ENCODE assay signal across 11 mouse cellular contexts in the genomic region with DNA sequence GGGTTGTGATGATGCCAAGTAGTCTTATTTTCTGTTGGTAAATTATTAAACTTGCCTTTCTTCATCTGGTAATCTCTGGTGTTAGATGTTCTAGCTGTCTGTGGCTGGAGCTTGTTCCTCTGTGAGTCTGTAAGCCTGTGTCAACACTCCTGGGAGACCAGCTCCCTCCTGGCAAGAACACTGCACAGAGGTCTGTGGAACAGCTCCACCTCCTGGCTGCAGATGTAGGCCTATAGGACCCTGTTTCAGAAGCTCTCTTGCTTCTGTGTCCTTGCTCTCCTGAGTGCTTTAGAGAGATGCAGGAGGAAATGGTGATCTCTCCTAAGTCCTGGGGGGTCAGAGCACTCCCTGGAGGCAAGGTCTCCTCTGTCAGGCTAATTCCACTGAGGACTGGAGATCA.
DNase-seq lines count a peak whose midpoint lies in the region; ATAC-seq lines count a peak whose summit lies in the region.
"Had no signal": no experiment of that assay in that cellular context is flagged by ENCODE, and none has a peak within 500 bp of the region (broad histone marks: within the 10 kb centered on the region; RNA-seq: fewer than 3 reads in every experiment).

No protein-coding gene starts in this region.

- no peak overlapping the region for H3K4me2 ChIP-seq in embryonic facial prominence, embryonic 14.5 days (ENCODE audit: low read depth, low read length)
- H3K4me2 ChIP-seq: limb, embryonic 12.5 days had no signal

- H3K36me3 ChIP-seq in embryonic facial prominence, embryonic 14.5 days (ENCODE audit: control insufficient read depth, insufficient read depth, low read length), result no peaks in the 10 kb centered on the region
- H3K36me3 ChIP-seq: limb, embryonic 12.5 days had no signal

- H3K9me3 ChIP-seq in embryonic facial prominence, embryonic 14.5 days (ENCODE audit: control insufficient read depth, low read length), result no peaks in the 10 kb centered on the region
- H3K9me3 ChIP-seq: limb, embryonic 12.5 days; megakaryocyte, embryonic 14.5 days had no signal

- no peak overlapping the region for H3K4me3 ChIP-seq in embryonic facial prominence, embryonic 14.5 days (ENCODE audit: low read depth, low read length)
- H3K4me3 ChIP-seq: erythroblast, embryonic 14.5 days; heart, adult 2 months; limb, embryonic 12.5 days; megakaryocyte, embryonic 14.5 days had no signal

- DNase-seq in kidney, postnatal 10 days, result peak; percentile 18
- DNase-seq in kidney, adult 11 months, result no peak
- DNase-seq in A20 (ENCODE audit: low read depth, low spot score) (peak; percentile 49), ES-CJ7 (ENCODE audit: low read depth, low spot score) (peak; percentile 55)
- peak; percentile 22 for DNase-seq in embryonic facial prominence, embryonic 14.5 days (ENCODE audit: low spot score)
- DNase-seq in spleen, postnatal 10 days (ENCODE audit: low spot score in 2 of 2), result no peak
- no peak for DNase-seq in T-cell, adult 2 months (ENCODE audit: low spot score)
- DNase-seq: heart, adult 2 months had no signal

- no peaks in the 10 kb centered on the region for H3K27me3 ChIP-seq in embryonic facial prominence, embryonic 14.5 days (replicated peaks; ENCODE audit: control insufficient read depth, insufficient read depth, low read length)
- H3K27me3 ChIP-seq: limb, embryonic 12.5 days; megakaryocyte, embryonic 14.5 days had no signal

- H3K4me1 ChIP-seq in embryonic facial prominence, embryonic 14.5 days (ENCODE audit: control insufficient read depth, insufficient read depth, low read length), result no peaks in the 10 kb centered on the region
- H3K4me1 ChIP-seq: limb, embryonic 12.5 days; megakaryocyte, embryonic 14.5 days had no signal

- no peak for ATAC-seq in embryonic facial prominence, embryonic 14.5 days (ENCODE audit: low read depth)

- no peak overlapping the region for H3K27ac ChIP-seq in embryonic facial prominence, embryonic 14.5 days (replicated peaks; ENCODE audit: low read depth, low read length)
- H3K27ac ChIP-seq: heart, adult 2 months; limb, embryonic 12.5 days had no signal

- no peak overlapping the region for H3K9ac ChIP-seq in embryonic facial prominence, embryonic 14.5 days (ENCODE audit: low read depth, low read length)
- H3K9ac ChIP-seq: limb, embryonic 12.5 days had no signal

Comparison
In these comparisons a context has a peak if more than half of its experiments do, and no peak if none do; other contexts are left out.
1. DNase-seq: peak in kidney, postnatal 10 days (single experiment), A20 (single experiment), ES-CJ7 (single experiment) and embryonic facial prominence, embryonic 14.5 days (single experiment); none in kidney, adult 11 months (single experiment), spleen, postnatal 10 days (0 of 2) and T-cell, adult 2 months (single experiment).